Mouse (Mus musculus) midbrain, embryonic 11.5 days (tissue): ENCODE measurements around the gene Ccl1. TPM values are rescaled to one million over a fixed set of nuclear protein-coding genes. Genes with fewer than 3 reads are reported as not detected.
A peak's percentile ranks its signal among the peaks of the same experiment; 100 is the strongest.

Source experiments
- ATAC-seq: fragments of 200-750 bp; cut with Nextera tagmentation; 2 replicates; pipeline ENCODE4 v1.8.0; 2017; ENCODE audit warnings: moderate TSS enrichment, moderate library complexity; ENCODE audit not compliant: low FRiP score
- DNase-seq: peaks from one replicate; pipeline ENCODE4 v3.0.0; 2015; ENCODE audit warnings: low spot score; ENCODE audit errors: missing footprints
- H3K27ac ChIP-seq: fragments of 300-500 bp; sonication (generic); 2 replicates; pipeline ENCODE4 v1.5.1; 2014; ENCODE audit warnings: low read depth, low read length
- H3K27me3 ChIP-seq: fragments of 300-500 bp; sonication (generic); 2 replicates; pipeline ENCODE4 v1.6.1; 2014; ENCODE audit warnings: mild to moderate bottlenecking, low read length, moderate library complexity, mixed read lengths; ENCODE audit not compliant: control insufficient read depth, insufficient read depth
- H3K36me3 ChIP-seq: fragments of 300-500 bp; sonication (generic); 2 replicates; pipeline ENCODE4 v1.6.1; 2014; ENCODE audit warnings: mild to moderate bottlenecking, low read length, moderate library complexity, mixed read lengths; ENCODE audit not compliant: control insufficient read depth, insufficient read depth
- H3K4me1 ChIP-seq: fragments of 300-500 bp; sonication (generic); 2 replicates; pipeline ENCODE4 v1.6.1; 2014; ENCODE audit warnings: low read length; ENCODE audit not compliant: control insufficient read depth, insufficient read depth
- H3K4me2 ChIP-seq: fragments of 300-500 bp; sonication (generic); 2 replicates; pipeline ENCODE4 v1.6.1; 2014; ENCODE audit warnings: mild to moderate bottlenecking, moderate library complexity
- H3K4me3 ChIP-seq: fragments of 300-500 bp; sonication (generic); 2 replicates; pipeline ENCODE4 v1.5.1; 2014; ENCODE audit warnings: low read depth, low read length
- H3K9ac ChIP-seq: fragments of 300-500 bp; sonication (generic); 2 replicates; pipeline ENCODE4 v1.6.1; 2014; ENCODE audit warnings: low read length
- H3K9me3 ChIP-seq: fragments of 300-500 bp; sonication (generic); 2 replicates; pipeline ENCODE4 v1.6.1; 2016; ENCODE audit warnings: low read length; ENCODE audit not compliant: control insufficient read depth
- whole genome bisulfite sequencing: fragments of 180-500 bp; shearing (Covaris S2); extraction: QIAGEN DNeasy Blood & Tissue Kit; methylation state at CpG from one replicate; pipeline ENCODE4 v1.1.7; 2014; 5-methylcytosine and 5-hydroxymethylcytosine counted together
- polyA plus RNA-seq: library from polyadenylated mRNA; unstranded; fragments of >200 nt; fragmentation: Nextera tagmentation; extraction: Ambion mirVana; gene quantifications from 2 replicates; pipeline ENCODE4 v1.2.1, GENCODE M21; 2014

Ccl1 gene
- polyA plus RNA-seq, 1 experiment from 2014 or later = 0.29 TPM

- DNase-seq (no peak), ATAC-seq (no peak)
- peaks cover 3% of the 10 kb centered on the region; the same call in 1 of the 2 replicates for H3K4me1 ChIP-seq
- no peak overlapping the region for H3K9ac ChIP-seq
- H3K4me3 ChIP-seq = no peak overlapping the region
- WGBS = 72% methylated on average over 9 of the region's 9 CpGs
- H3K27me3 ChIP-seq = no peaks in the 10 kb centered on the region
- no peak overlapping the region for H3K4me2 ChIP-seq
- no peak overlapping the region for H3K27ac ChIP-seq
- no peaks in the 10 kb centered on the region for H3K9me3 ChIP-seq
- H3K36me3 ChIP-seq = no peaks in the 10 kb centered on the region
These were observed 78.5 kb downstream of the Ccl1 start for GRCm38 (mm10) chr11:82226976-82227375.

GRCm38 (mm10) chr11:82225936-82226335 lies 79.6 kb downstream of the Ccl1 start:
- ATAC-seq (no peak), DNase-seq (peak; percentile 84)
- 49% methylated on average over 8 of the region's 8 CpGs for WGBS
- H3K9me3 ChIP-seq = no peaks in the 10 kb centered on the region
- no peak overlapping the region for H3K27ac ChIP-seq
- H3K4me2 ChIP-seq = no peak overlapping the region
- no peaks in the 10 kb centered on the region for H3K27me3 ChIP-seq
- H3K4me3 ChIP-seq = no peak overlapping the region
- no peaks in the 10 kb centered on the region for H3K36me3 ChIP-seq
- H3K4me1 ChIP-seq = peaks cover 3% of the 10 kb centered on the region; the same call in 1 of the 2 replicates
- H3K9ac ChIP-seq = no peak overlapping the region

- DNase-seq (no peak), ATAC-seq (no peak)
- H3K9me3 ChIP-seq = no peaks in the 10 kb centered on the region
- H3K4me1 ChIP-seq = no peaks in the 10 kb centered on the region
- H3K9ac ChIP-seq = no peak overlapping the region
- no peak overlapping the region for H3K27ac ChIP-seq
- no peak overlapping the region for H3K4me3 ChIP-seq
- 45% methylated on average over 2 of the region's 2 CpGs for WGBS
- no peak overlapping the region for H3K4me2 ChIP-seq
- H3K27me3 ChIP-seq = no peaks in the 10 kb centered on the region
- H3K36me3 ChIP-seq = no peaks in the 10 kb centered on the region
These were observed 89.0 kb downstream of the Ccl1 start for GRCm38 (mm10) chr11:82216531-82216930.

GRCm38 (mm10) chr11:82214405-82214804 lies 91.1 kb downstream of the Ccl1 start:
- no peaks in the 10 kb centered on the region for H3K36me3 ChIP-seq
- H3K27ac ChIP-seq = no peak overlapping the region
- no peak overlapping the region for H3K9ac ChIP-seq
- no peak overlapping the region for H3K4me2 ChIP-seq
- H3K4me1 ChIP-seq = no peaks in the 10 kb centered on the region
- ATAC-seq = no peak
- 88% methylated on average over 4 of the region's 4 CpGs for WGBS
- no peaks in the 10 kb centered on the region for H3K27me3 ChIP-seq
- H3K9me3 ChIP-seq = no peaks in the 10 kb centered on the region
- H3K4me3 ChIP-seq = no peak overlapping the region
- DNase-seq = no peak

- no peak for DNase-seq
- H3K27ac ChIP-seq = no peak overlapping the region
- no peaks in the 10 kb centered on the region for H3K36me3 ChIP-seq
- H3K9ac ChIP-seq = no peak overlapping the region
- H3K4me1 ChIP-seq = no peaks in the 10 kb centered on the region
- WGBS = 84% methylated on average over 2 of the region's 2 CpGs
- H3K9me3 ChIP-seq = no peaks in the 10 kb centered on the region
- H3K27me3 ChIP-seq = no peaks in the 10 kb centered on the region
- ATAC-seq = no peak
- H3K4me3 ChIP-seq = no peak overlapping the region
- H3K4me2 ChIP-seq = no peak overlapping the region
These were observed 98.5 kb downstream of the Ccl1 start for GRCm38 (mm10) chr11:82206960-82207488.

- DNase-seq (no peak), ATAC-seq (no peak)
- Histone ChIP-seq H3K4me2 (no peak overlapping the region), H3K27me3 (no peaks in the 10 kb centered on the region), H3K4me1 (no peaks in the 10 kb centered on the region), H3K4me3 (no peak overlapping the region), H3K9me3 (no peaks in the 10 kb centered on the region), H3K36me3 (no peaks in the 10 kb centered on the region), H3K27ac (no peak overlapping the region), H3K9ac (no peak overlapping the region)
- WGBS = 83% methylated on average over 6 of the region's 6 CpGs
These were observed 100.3 kb downstream of the Ccl1 start for GRCm38 (mm10) chr11:82205221-82205620.

- Histone ChIP-seq H3K9me3 (no peaks in the 10 kb centered on the region), H3K36me3 (no peaks in the 10 kb centered on the region), H3K4me2 (no peak overlapping the region), H3K9ac (no peak overlapping the region), H3K4me1 (no peaks in the 10 kb centered on the region), H3K4me3 (no peak overlapping the region), H3K27ac (no peak overlapping the region), H3K27me3 (no peaks in the 10 kb centered on the region)
- WGBS = 84% methylated on average over 3 of the region's 3 CpGs
- DNase-seq (no peak), ATAC-seq (no peak)
These were observed 101.8 kb downstream of the Ccl1 start for GRCm38 (mm10) chr11:82203706-82204105.

GRCm38 (mm10) chr11:82197774-82198173 lies 107.7 kb downstream of the Ccl1 start:
- H3K9me3 ChIP-seq = no peaks in the 10 kb centered on the region
- no peak overlapping the region for H3K9ac ChIP-seq
- H3K4me2 ChIP-seq = no peak overlapping the region
- 83% methylated on average over 3 of the region's 3 CpGs for WGBS
- no peaks in the 10 kb centered on the region for H3K36me3 ChIP-seq
- ATAC-seq (no peak), DNase-seq (no peak)
- H3K27ac ChIP-seq = no peak overlapping the region
- no peaks in the 10 kb centered on the region for H3K27me3 ChIP-seq
- no peaks in the 10 kb centered on the region for H3K4me1 ChIP-seq
- no peak overlapping the region for H3K4me3 ChIP-seq

- 69% methylated on average over 2 of the region's 2 CpGs for WGBS
- Histone ChIP-seq H3K27ac (no peak overlapping the region), H3K4me1 (no peaks in the 10 kb centered on the region), H3K9me3 (no peaks in the 10 kb centered on the region), H3K4me2 (no peak overlapping the region), H3K27me3 (no peaks in the 10 kb centered on the region), H3K9ac (no peak overlapping the region), H3K36me3 (no peaks in the 10 kb centered on the region), H3K4me3 (no peak overlapping the region)
- DNase-seq (no peak), ATAC-seq (no peak)
These were observed 110.5 kb downstream of the Ccl1 start for GRCm38 (mm10) chr11:82194980-82195379.
